Mouse (Mus musculus) ES-E14 (cell line): ENCODE data around the gene Lin28a. TPM values are rescaled to one million over a fixed set of nuclear protein-coding genes. Genes with fewer than 3 reads are reported as not detected.
A peak's percentile ranks its signal among the peaks of the same experiment; 100 is the strongest.

ENCODE experiments used
- DNase-seq: peaks from one replicate; pipeline ENCODE4 v3.0.0-alpha.2; 2013; ENCODE audit warnings: low read depth, low spot score
- H3K27ac ChIP-seq: 2 replicates; pipeline ENCODE4 v1.5.1; 2012; ENCODE audit warnings: low read depth, mild to moderate bottlenecking, low read length, moderate library complexity, mixed read lengths; ENCODE audit not compliant: poor library complexity, insufficient read depth, severe bottlenecking
- H3K36me3 ChIP-seq: 2 replicates; pipeline ENCODE4 v1.6.1; 2012; ENCODE audit warnings: mild to moderate bottlenecking, low read length, moderate library complexity, mixed read lengths; ENCODE audit not compliant: control insufficient read depth, poor library complexity, insufficient read depth, severe bottlenecking
- H3K4me1 ChIP-seq, 2 experiments: fragments of 150-350 bp in 1 of 2; sonication (generic) in 1 of 2; 2 replicates each; pipeline ENCODE4 v1.6.1; 2012; ENCODE audit warnings: low read length in 2 of 2, mild to moderate bottlenecking in 1 of 2, mixed read lengths in 1 of 2; ENCODE audit not compliant: control insufficient read depth in 2 of 2, insufficient read depth in 2 of 2, poor library complexity in 1 of 2
- H3K4me3 ChIP-seq, 2 experiments: fragments of 150-350 bp in 1 of 2; sonication (generic) in 1 of 2; 2 replicates each; pipeline ENCODE4 v1.5.1; 2012; ENCODE audit warnings: low read length in 2 of 2, low read depth in 1 of 2, mild to moderate bottlenecking in 1 of 2, mixed read lengths in 1 of 2; ENCODE audit not compliant: insufficient read depth in 1 of 2, poor library complexity in 1 of 2, severe bottlenecking in 1 of 2
- H3K9ac ChIP-seq: 2 replicates; pipeline ENCODE4 v1.6.1; 2012; ENCODE audit warnings: low read depth, mild to moderate bottlenecking, low read length, mixed read lengths; ENCODE audit not compliant: poor library complexity, insufficient read depth, severe bottlenecking
- H3K9me3 ChIP-seq: fragments of 150-350 bp; sonication (generic); 2 replicates; pipeline ENCODE4 v1.6.1; 2012; ENCODE audit warnings: low read depth, mild to moderate bottlenecking, low read length; ENCODE audit not compliant: control insufficient read depth, insufficient read depth
- CHD2 ChIP-seq: IDR thresholded peaks from 2 replicates; pipeline ENCODE4 v1.6.1; 2014; ENCODE audit warnings: mild to moderate bottlenecking, low read depth, low read length, inconsistent platforms
- HCFC1 ChIP-seq: IDR thresholded peaks from 2 replicates; pipeline ENCODE4 v1.6.1; 2012; ENCODE audit warnings: low read length, inconsistent platforms, borderline replicate concordance; ENCODE audit not compliant: insufficient read depth
- MAFK ChIP-seq: IDR thresholded peaks from 2 replicates; pipeline ENCODE4 v1.6.1; 2014; ENCODE audit warnings: mild to moderate bottlenecking, low read depth, low read length, inconsistent platforms; ENCODE audit not compliant: insufficient read depth
- ZC3H11A ChIP-seq: IDR thresholded peaks from 2 replicates; pipeline ENCODE4 v1.6.1; 2012; ENCODE audit warnings: low read depth, mild to moderate bottlenecking, inconsistent platforms, low read length, borderline replicate concordance
- ZNF384 ChIP-seq: IDR thresholded peaks from 2 replicates; pipeline ENCODE4 v1.6.1; 2012; ENCODE audit warnings: low read depth, low read length, inconsistent platforms
- in situ Hi-C, 2 experiments: fragments of 600-800 bp; cut with MboI; formaldehyde crosslinking; loops; one replicate each; pipeline ENCODE4 v1.15.1; 2025; ENCODE audit warnings: low sequenced_read_pairs in 2 of 2, inconsistent platforms in 1 of 2; ENCODE audit not compliant: unreplicated experiment in 2 of 2
- total RNA-seq: library from RNA; depleted of rRNA; stranded (reverse); fragments of 300-350 nt; gene quantifications from 2 replicates; pipeline ENCODE4 v1.2.3, GENCODE M21; 2012

Gene Lin28a
- total RNA-seq, 1 experiment = 134 TPM

GRCm38 (mm10) chr4:133967138-133967865 is 51.3 kb downstream of the Lin28a start:
- Histone ChIP-seq H3K27ac (peak overlapping the region; percentile 100), H3K9me3 (no peaks in the 10 kb centered on the region), H3K36me3 (peaks cover 29% of the 10 kb centered on the region), H3K4me3 (peak overlapping the region; percentile 76 to 92), H3K9ac (peak overlapping the region; percentile 99), H3K4me1 (peaks cover 2 to 21% of the 10 kb centered on the region in 2 experiments; a peak in 2 of 4 replicates)
- peak; percentile 86 for DNase-seq
- TF ChIP-seq CHD2 (no peak), HCFC1 (no peak), MAFK (no peak), ZC3H11A (no peak), ZNF384 (no peak)
- in situ Hi-C loops = no loop called here

DNA sequence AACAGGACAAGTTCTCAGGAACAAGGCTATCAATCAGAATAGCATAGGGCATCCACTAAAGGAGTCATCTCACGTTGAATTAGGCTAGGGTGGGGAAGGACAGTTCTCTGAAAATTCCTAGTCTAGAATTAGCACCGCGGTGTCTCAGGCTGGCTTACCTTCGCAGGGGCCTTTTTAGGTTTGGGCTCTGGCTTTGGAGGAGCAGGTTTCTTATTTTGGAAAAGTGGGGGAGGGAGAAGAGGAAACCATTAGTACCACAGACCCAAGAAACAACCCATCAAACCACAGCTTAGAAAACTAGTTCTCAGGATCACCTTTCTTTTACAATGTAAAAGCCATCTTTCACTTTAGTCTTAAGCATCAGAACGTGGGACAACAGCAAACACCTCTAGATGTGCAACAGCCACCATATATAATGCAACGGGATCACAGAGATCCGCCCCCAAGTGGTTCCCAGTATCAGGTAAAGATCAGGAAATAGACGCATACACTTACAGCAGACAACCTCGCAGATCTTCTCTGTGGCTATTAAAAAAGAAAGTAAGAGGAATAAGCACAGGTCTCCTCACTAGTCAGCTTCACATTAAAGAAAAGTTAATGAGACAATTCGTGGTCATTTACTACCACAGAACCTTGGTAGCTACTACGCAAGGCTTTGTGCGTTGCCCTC is 52.2 kb downstream of the Lin28a start:
- DNase-seq = no peak
- Histone ChIP-seq H3K36me3 (peaks cover 23% of the 10 kb centered on the region), H3K9me3 (no peaks in the 10 kb centered on the region), H3K9ac (peak overlapping the region; percentile 66), H3K27ac (peak overlapping the region; percentile 49; the same call in 1 of the 2 replicates), H3K4me1 (peaks cover 2 to 21% of the 10 kb centered on the region in 2 experiments; a peak in 2 of 4 replicates), H3K4me3 (peak overlapping the region; percentile 76 to 92)
- TF ChIP-seq HCFC1 (no peak), CHD2 (no peak), ZNF384 (no peak), MAFK (no peak), ZC3H11A (no peak)
- in situ Hi-C loops = no loop called here

DNA sequence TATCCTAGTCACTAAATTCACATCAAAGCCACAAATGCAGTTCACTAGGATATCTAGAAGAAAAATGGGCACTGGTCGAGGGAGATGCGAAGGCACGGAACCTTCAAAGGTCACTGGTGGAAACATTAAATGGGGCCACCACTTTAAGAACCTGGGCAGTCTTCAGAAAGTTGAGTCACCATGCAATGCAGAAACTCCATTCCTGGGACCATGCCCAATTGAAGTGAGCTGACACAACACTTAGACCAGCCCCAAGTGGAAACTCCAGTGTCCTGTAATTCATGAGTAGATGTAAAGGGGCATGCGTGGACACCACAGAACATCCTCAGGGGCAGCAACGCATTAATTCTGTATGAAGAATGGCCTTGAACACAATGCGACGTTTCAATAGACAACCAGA is 56.1 kb downstream of the Lin28a start:
- Histone ChIP-seq H3K36me3 (peaks cover 29% of the 10 kb centered on the region), H3K9ac (no peak overlapping the region), H3K9me3 (no peaks in the 10 kb centered on the region), H3K4me1 (peaks cover 0 to 2% of the 10 kb centered on the region in 2 experiments; a peak in 2 of 4 replicates), H3K4me3 (no peak overlapping the region), H3K27ac (no peak overlapping the region)
- DNase-seq = no peak
- no peak for TF ChIP-seq HCFC1
- no peak for TF ChIP-seq MAFK
- no peak for TF ChIP-seq ZNF384
- no peak for TF ChIP-seq ZC3H11A
- no peak for TF ChIP-seq CHD2
- in situ Hi-C loops = no loop called here

DNA sequence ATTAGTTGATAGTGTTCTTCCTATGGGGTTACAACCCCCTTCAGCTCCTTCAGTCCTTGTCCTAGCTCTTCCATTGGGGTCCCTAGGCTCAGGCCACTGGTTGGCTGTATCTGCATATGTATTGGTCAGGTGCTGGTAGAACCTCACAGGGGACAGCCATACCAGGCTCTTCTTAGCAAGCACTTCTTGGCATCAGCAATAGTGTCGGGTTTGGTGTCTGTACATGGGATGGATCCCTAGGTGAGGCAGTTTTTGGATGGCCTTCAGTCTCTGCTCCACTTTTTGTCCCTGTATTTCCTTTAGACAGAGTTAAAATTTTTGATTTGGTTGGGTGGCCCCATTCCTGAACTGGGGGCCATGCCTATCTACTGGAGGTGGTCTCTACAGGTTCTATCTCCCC is 59.8 kb downstream of the Lin28a start:
- Histone ChIP-seq H3K36me3 (peaks cover 18% of the 10 kb centered on the region), H3K9me3 (no peaks in the 10 kb centered on the region), H3K27ac (no peak overlapping the region), H3K9ac (peak overlapping the region; percentile 8; the same call in 1 of the 2 replicates), H3K4me1 (peaks cover 2 to 5% of the 10 kb centered on the region in 2 experiments; a peak in 2 of 4 replicates), H3K4me3 (0 out of 4 replicates have a peak overlapping the region, but pooled peaks of 1 of the 2 experiments have one; percentile 19)
- TF ChIP-seq ZC3H11A (no peak), MAFK (no peak), ZNF384 (no peak), HCFC1 (no peak), CHD2 (no peak)
- in situ Hi-C loops = no loop called here
- DNase-seq = no peak
